Mouse (Mus musculus): ENCODE data around the gene Rasgef1c. TPM values are rescaled to one million over a fixed set of nuclear protein-coding genes. Genes with fewer than 3 reads are reported as not detected.

Gene Rasgef1c
- total RNA-seq, 2 experiments from 2014 or later, result 1.8 to 2.1 TPM

- DNase-seq (ENCODE audit: low spot score in 2 of 2), result no peak
These were observed 72.2 kb downstream of the Rasgef1c start for GRCm38 (mm10) chr11:49973657-49974340.

- no peak for DNase-seq (ENCODE audit: low spot score in 2 of 2)
These were observed 73.0 kb downstream of the Rasgef1c start for GRCm38 (mm10) chr11:49974675-49975074.

- DNase-seq (ENCODE audit: low spot score in 2 of 2), result no peak
These were observed 76.4 kb downstream of the Rasgef1c start for GRCm38 (mm10) chr11:49977963-49978568.

GRCm38 (mm10) chr11:49978935-49979334, 77.3 kb downstream of the Rasgef1c start:
- no peak for DNase-seq (ENCODE audit: low spot score in 2 of 2)

- no peak for DNase-seq (ENCODE audit: low spot score in 2 of 2)
These were observed 79.1 kb downstream of the Rasgef1c start for GRCm38 (mm10) chr11:49980681-49981235.

GRCm38 (mm10) chr11:49981321-49981963, 79.8 kb downstream of the Rasgef1c start:
- DNase-seq (ENCODE audit: low spot score in 2 of 2), result no peak

GRCm38 (mm10) chr11:49982094-49982493, 80.5 kb downstream of the Rasgef1c start:
- DNase-seq (ENCODE audit: low spot score in 2 of 2), result no peak

GRCm38 (mm10) chr11:49982881-49983280, 81.2 kb downstream of the Rasgef1c start:
- no peak for DNase-seq (ENCODE audit: low spot score in 2 of 2)

- no peak for DNase-seq (ENCODE audit: low spot score in 2 of 2)
These were observed 82.4 kb downstream of the Rasgef1c start for GRCm38 (mm10) chr11:49983875-49984552.

- no peak for DNase-seq (ENCODE audit: low spot score in 2 of 2)
These were observed 83.4 kb downstream of the Rasgef1c start for GRCm38 (mm10) chr11:49985009-49985408.

- peak; percentile 12 to 71 for DNase-seq (ENCODE audit: low spot score in 2 of 2)
These were observed 84.8 kb downstream of the Rasgef1c start for GRCm38 (mm10) chr11:49986277-49987036.

GRCm38 (mm10) chr11:49994536-49994935, 92.9 kb downstream of the Rasgef1c start:
- DNase-seq (ENCODE audit: low spot score in 2 of 2), result no peak

- no peak for DNase-seq (ENCODE audit: low spot score in 2 of 2)
These were observed 94.8 kb downstream of the Rasgef1c start for GRCm38 (mm10) chr11:49996398-49996797.

- no peak for DNase-seq (ENCODE audit: low spot score in 2 of 2)
These were observed 95.7 kb downstream of the Rasgef1c start for GRCm38 (mm10) chr11:49997321-49997720.

- no peak for DNase-seq (ENCODE audit: low spot score in 2 of 2)
These were observed 101.2 kb downstream of the Rasgef1c start for GRCm38 (mm10) chr11:50002853-50003252.

- DNase-seq (ENCODE audit: low spot score in 2 of 2), result no peak
These were observed 106.1 kb downstream of the Rasgef1c start for GRCm38 (mm10) chr11:50007776-50008175.

GRCm38 (mm10) chr11:50008231-50008630, 106.6 kb downstream of the Rasgef1c start:
- no peak for DNase-seq (ENCODE audit: low spot score in 2 of 2)

- DNase-seq (ENCODE audit: low spot score in 2 of 2), result no peak
These were observed 111.4 kb downstream of the Rasgef1c start for GRCm38 (mm10) chr11:50013016-50013415.

GRCm38 (mm10) chr11:50016503-50016902, 114.9 kb downstream of the Rasgef1c start:
- no peak for DNase-seq (ENCODE audit: low spot score in 2 of 2)

GRCm38 (mm10) chr11:50017511-50017910, 115.9 kb downstream of the Rasgef1c start:
- DNase-seq (ENCODE audit: low spot score in 2 of 2), result no peak

GRCm38 (mm10) chr11:50018848-50019247, 117.2 kb downstream of the Rasgef1c start:
- DNase-seq (ENCODE audit: low spot score in 2 of 2), result no peak
